Mouse (Mus musculus) neutrophil, adult 83 days (primary cell): ENCODE data around the gene Vmn1r112. TPM values are rescaled to one million over a fixed set of nuclear protein-coding genes. Genes with fewer than 3 reads are reported as not detected.

Experiments
- total RNA-seq, 2 experiments: library from RNA; stranded (reverse); gene quantifications; one replicate each; pipeline ENCODE4 v1.2.4; 2023

Vmn1r112 gene
- not detected for total RNA-seq

DNA sequence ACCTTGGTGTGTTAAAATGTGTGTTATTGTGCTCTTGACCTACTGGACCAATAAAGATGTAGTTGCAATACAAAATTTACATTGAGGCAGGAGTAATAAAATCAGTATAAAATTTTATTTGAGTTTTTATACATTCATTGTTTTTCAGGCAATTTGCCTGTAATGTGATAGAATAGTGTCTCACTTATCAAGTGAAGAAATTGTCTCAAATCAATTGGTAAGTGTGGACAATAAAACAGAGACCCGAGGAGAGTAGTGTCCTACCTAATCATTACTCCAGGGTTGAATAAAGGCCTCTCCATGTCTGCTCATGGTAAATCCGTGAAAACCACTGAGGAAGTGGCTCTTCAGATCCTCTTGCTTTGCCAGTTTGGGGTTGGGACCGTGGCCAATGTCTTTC lies at the start of gene Vmn1r112:
Gene Vmn1r112, plus strand, starts transcription at position 301 of the 400 bp plus-strand sequence.

GRCm38 (mm10) chr7:20730524-20730923 lies 40.5 kb upstream of the Vmn1r112 start, which contains the start of gene Gm10668:
TSS of gene Gm10668 (minus strand) at chr7:20730624.

GRCm38 (mm10) chr7:20786985-20787384 lies 16.0 kb downstream of the Vmn1r112 start, which contains the start of gene Vmn1r113:
TSS of gene Vmn1r113 (plus strand) at chr7:20787285.

GRCm38 (mm10) chr7:20812086-20812485 lies 41.1 kb downstream of the Vmn1r112 start, which contains the start of gene Vmn1r114:
TSS of gene Vmn1r114 (minus strand) at chr7:20812186.

Other genes starting within 250 kb of the Vmn1r112 start
- gene Vmn1r104, start 237.3 kb upstream of the Vmn1r112 start, total RNA-seq, result not detected
- not detected for gene Gm5726, start 225.4 kb upstream of the Vmn1r112 start, total RNA-seq
- gene Gm4141, start 194.9 kb upstream of the Vmn1r112 start, total RNA-seq, result not detected
- not detected for gene Gm4513, start 172.2 kb upstream of the Vmn1r112 start, total RNA-seq
- not detected for gene Vmn1r107, start 102.3 kb upstream of the Vmn1r112 start, total RNA-seq
- not detected for gene Vmn1r111, start 68.0 kb upstream of the Vmn1r112 start, total RNA-seq
- not detected for gene Gm10668, start 40.6 kb upstream of the Vmn1r112 start, total RNA-seq
- gene Vmn1r113, start 16.1 kb downstream of the Vmn1r112 start, total RNA-seq, result not detected
- not detected for gene Vmn1r114, start 41.0 kb downstream of the Vmn1r112 start, total RNA-seq
- gene Vmn1r115, start 73.8 kb downstream of the Vmn1r112 start, total RNA-seq, result not detected
- not detected for gene Vmn1r116, start 101.1 kb downstream of the Vmn1r112 start, total RNA-seq
- gene Vmn1r117, start 112.9 kb downstream of the Vmn1r112 start, total RNA-seq, result not detected
- gene Vmn1r118, start 141.2 kb downstream of the Vmn1r112 start, total RNA-seq, result not detected
- gene Vmn1r119, start 241.3 kb downstream of the Vmn1r112 start, total RNA-seq, result not detected